Mouse (Mus musculus) liver, embryonic 13.5 days (tissue): ENCODE measurements around the gene Pkd2l1. TPM values are rescaled to one million over a fixed set of nuclear protein-coding genes. Genes with fewer than 3 reads are reported as not detected.

ENCODE experiments used
- ATAC-seq: fragments of 200-750 bp; cut with Nextera tagmentation; 2 replicates; pipeline ENCODE4 v1.8.0; 2017; ENCODE audit warnings: low read depth, mild to moderate bottlenecking, moderate number of reproducible peaks, moderate library complexity
- DNase-seq: peaks from one replicate; pipeline ENCODE4 v3.0.0; 2022
- H3K27ac ChIP-seq: fragments of 300-500 bp; sonication (generic); 2 replicates; pipeline ENCODE4 v1.5.1; 2015; ENCODE audit warnings: moderate library complexity, mild to moderate bottlenecking, inconsistent platforms
- H3K27me3 ChIP-seq: fragments of 300-500 bp; sonication (generic); 2 replicates; pipeline ENCODE4 v1.6.1; 2015; ENCODE audit warnings: mild to moderate bottlenecking, inconsistent platforms
- H3K36me3 ChIP-seq: fragments of 300-500 bp; sonication (generic); 2 replicates; pipeline ENCODE4 v1.6.1; 2015; ENCODE audit warnings: mild to moderate bottlenecking, inconsistent platforms
- H3K4me1 ChIP-seq: fragments of 300-500 bp; sonication (generic); replicated peaks from 2 replicates; pipeline ENCODE4 v1.6.1; 2015; ENCODE audit warnings: inconsistent platforms
- H3K4me2 ChIP-seq: fragments of 300-500 bp; sonication (generic); 2 replicates; pipeline ENCODE4 v1.6.1; 2015; ENCODE audit warnings: inconsistent platforms, mild to moderate bottlenecking, moderate library complexity
- H3K4me3 ChIP-seq: fragments of 300-500 bp; sonication (generic); replicated peaks from 2 replicates; pipeline ENCODE4 v1.5.1; 2015; ENCODE audit warnings: mild to moderate bottlenecking, inconsistent platforms
- H3K9ac ChIP-seq: fragments of 300-500 bp; sonication (generic); 2 replicates; pipeline ENCODE4 v1.6.1; 2015; ENCODE audit warnings: mild to moderate bottlenecking, inconsistent platforms
- H3K9me3 ChIP-seq: fragments of 300-500 bp; sonication (generic); replicated peaks from 2 replicates; pipeline ENCODE4 v1.6.1; 2016; ENCODE audit warnings: inconsistent platforms
- WGBS: fragments of 180-500 bp; shearing (Covaris S2); methylation state at CpG from one replicate; pipeline ENCODE4 v1.1.7; 2015; ENCODE audit not compliant: insufficient replicate concordance; 5-methylcytosine and 5-hydroxymethylcytosine counted together
- polyA plus RNA-seq: library from polyadenylated mRNA; unstranded; fragments of >200 nt; fragmentation: Nextera tagmentation; extraction: Ambion mirVana; gene quantifications from 2 replicates; pipeline ENCODE4 v1.2.1, GENCODE M21; 2015

Gene Pkd2l1
- not detected in 2 replicates for polyA plus RNA-seq

DNA sequence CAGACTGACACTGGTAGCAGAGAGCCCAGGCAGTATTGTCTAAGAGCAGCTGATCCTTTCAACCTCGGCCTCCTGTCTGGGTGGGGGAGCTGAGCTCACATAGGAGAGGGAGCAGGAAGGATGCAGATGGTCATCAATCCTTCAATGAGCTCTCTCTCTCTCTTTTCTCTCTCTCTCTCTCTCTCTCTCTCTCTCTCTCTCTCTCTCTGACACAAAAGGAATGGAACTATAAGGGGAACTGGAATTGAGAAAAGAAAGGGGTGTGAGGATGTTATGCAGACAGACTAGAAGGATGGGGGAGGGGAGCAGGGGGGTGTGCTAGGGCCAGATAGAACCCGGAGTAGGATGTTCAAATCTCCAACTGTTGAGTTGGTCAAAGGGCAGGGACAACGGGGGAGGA, at the start of gene Pkd2l1:
Pkd2l1 (minus strand) TSS at position 101 of the 400 bp plus-strand sequence.
- Histone ChIP-seq H3K27ac (no peak within 1 kb of the TSS), H3K9me3 (no peaks in the 10 kb centered on the region), H3K4me2 (no peak within 1 kb of the TSS), H3K27me3 (peaks cover 12% of the 10 kb centered on the region; the same call in 1 of the 2 replicates), H3K4me1 (peaks cover 7% of the 10 kb centered on the region; the same call in 1 of the 2 replicates), H3K4me3 (no peak within 1 kb of the TSS), H3K36me3 (no peaks in the 10 kb centered on the region), H3K9ac (no peak within 1 kb of the TSS)
- DNase-seq (no peak), ATAC-seq (no peak)
- whole genome bisulfite sequencing: 13% methylated on average over 3 of the region's 3 CpGs

DNA sequence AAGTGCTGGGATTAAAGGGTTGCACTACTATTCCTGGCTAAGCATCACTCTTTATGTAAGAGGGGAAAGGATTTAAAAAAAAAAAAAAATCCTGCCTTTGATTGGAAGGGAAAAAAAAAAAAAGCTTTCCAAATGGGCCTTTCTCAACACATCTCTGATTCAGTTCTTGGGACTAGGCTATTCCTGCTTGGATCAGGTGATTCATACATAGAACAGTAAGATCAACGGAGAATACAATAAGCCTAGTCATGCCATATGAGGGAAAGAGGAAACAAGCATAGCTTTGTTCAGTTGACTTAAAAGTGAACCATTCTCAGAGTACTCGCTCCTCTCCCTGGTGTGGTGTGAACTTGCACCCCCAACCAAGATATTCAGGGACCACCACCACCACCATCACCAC, 46.7 kb upstream of the Pkd2l1 start:
- no peaks in the 10 kb centered on the region for H3K4me1 ChIP-seq
- H3K27me3 ChIP-seq: peaks cover 14% of the 10 kb centered on the region
- 58% methylated on average over 2 of the region's 2 CpGs for WGBS
- H3K9me3 ChIP-seq: no peaks in the 10 kb centered on the region
- no peak overlapping the region for H3K4me3 ChIP-seq
- ATAC-seq (no peak), DNase-seq (no peak)
- no peak overlapping the region for H3K9ac ChIP-seq
- H3K27ac ChIP-seq: no peak overlapping the region
- no peak overlapping the region for H3K4me2 ChIP-seq
- no peaks in the 10 kb centered on the region for H3K36me3 ChIP-seq

DNA sequence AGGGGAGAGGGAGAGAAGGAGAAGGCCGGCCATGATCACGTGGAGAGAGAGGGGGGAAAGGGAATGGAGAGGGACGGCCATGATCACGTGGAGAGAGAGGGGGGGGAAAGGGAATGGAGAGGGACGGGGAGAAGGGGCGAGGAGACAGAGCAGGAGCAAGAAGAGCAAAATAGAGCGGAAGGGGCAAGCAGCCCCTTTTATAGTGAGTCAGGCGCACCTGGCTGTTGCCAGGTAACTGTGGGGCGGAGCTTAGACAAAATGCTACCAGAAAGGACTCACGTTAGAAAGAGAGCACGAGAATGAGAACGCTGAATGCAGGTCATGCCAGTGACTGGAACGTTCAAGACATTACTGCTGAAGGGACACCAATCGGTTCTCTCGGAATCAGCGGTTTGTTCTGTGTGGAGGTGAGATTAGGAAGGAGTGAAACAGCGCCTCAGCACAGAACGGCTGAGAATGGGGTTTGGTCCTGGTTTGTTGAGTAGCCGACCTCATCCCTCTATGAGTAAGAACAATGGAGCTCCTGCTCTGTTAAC, 45.3 kb upstream of the Pkd2l1 start:
- Histone ChIP-seq H3K4me2 (peak overlapping the region; percentile 30), H3K27me3 (peaks cover 14% of the 10 kb centered on the region), H3K9me3 (no peaks in the 10 kb centered on the region), H3K27ac (no peak overlapping the region), H3K36me3 (no peaks in the 10 kb centered on the region), H3K4me1 (no peaks in the 10 kb centered on the region), H3K9ac (no peak overlapping the region), H3K4me3 (no peak overlapping the region)
- ATAC-seq (no peak), DNase-seq (no peak)
- 11% methylated on average over 19 of the region's 19 CpGs for WGBS

DNA sequence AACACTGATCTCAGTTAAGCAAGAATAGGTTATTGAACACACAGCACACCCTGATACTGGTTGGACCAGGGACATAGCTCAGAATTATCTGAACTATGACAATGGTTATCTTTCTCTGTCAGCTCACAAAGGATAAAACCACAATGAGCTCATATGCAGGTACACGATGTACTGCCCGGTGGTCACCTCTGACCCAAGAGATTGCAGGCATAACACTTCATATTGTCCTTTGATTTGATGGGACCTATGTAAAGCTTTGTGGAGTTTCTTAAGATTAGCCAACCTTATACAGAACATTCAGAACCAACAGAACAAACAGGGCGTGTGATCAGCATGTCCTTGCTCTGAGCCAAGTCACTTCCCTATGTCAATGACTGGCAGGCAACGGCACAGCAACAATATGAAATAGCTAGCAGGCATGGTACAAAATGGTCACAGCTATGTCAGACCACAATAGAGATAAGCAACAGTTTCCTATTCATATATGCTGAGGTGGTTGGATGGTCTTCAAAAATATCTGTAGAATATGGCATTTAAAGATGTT, 39.4 kb upstream of the Pkd2l1 start:
- Histone ChIP-seq H3K9ac (no peak overlapping the region), H3K4me1 (no peaks in the 10 kb centered on the region)

DNA sequence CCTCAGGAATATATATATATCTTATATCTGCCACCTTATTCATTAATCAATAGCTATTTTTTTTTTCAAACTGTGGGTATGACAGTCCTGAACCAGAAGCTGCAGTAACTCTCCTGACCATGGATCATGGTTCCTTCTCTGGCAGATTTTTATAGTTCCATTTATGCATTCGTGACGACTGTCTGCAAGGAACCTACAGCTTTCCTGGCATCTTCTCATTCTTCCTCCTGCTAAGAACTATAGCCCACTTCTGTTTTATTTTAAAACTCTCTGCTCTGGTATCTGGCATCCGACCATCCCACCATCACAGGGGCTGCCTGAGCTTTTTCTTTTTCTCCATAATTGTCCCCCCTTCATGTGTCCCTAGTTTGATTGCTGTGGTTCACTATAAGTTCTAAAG, 38.0 kb upstream of the Pkd2l1 start:
- ATAC-seq (no peak), DNase-seq (no peak)
- 56% methylated on average over 3 of the region's 3 CpGs for WGBS
- Histone ChIP-seq H3K9me3 (no peaks in the 10 kb centered on the region), H3K4me3 (no peak overlapping the region), H3K9ac (no peak overlapping the region), H3K4me1 (no peaks in the 10 kb centered on the region), H3K36me3 (no peaks in the 10 kb centered on the region), H3K27me3 (peaks cover 24% of the 10 kb centered on the region), H3K4me2 (no peak overlapping the region), H3K27ac (no peak overlapping the region)

More for the DNA sequence above, 39.4 kb upstream of the Pkd2l1 start:
- H3K36me3 ChIP-seq: no peaks in the 10 kb centered on the region
- WGBS: 18% methylated on average over 4 of the region's 4 CpGs
- H3K4me3 ChIP-seq: no peak overlapping the region
- H3K9me3 ChIP-seq: no peaks in the 10 kb centered on the region
- H3K27ac ChIP-seq: no peak overlapping the region
- H3K27me3 ChIP-seq: peaks cover 24% of the 10 kb centered on the region
- H3K4me2 ChIP-seq: no peak overlapping the region
- DNase-seq (no peak), ATAC-seq (no peak)

DNA sequence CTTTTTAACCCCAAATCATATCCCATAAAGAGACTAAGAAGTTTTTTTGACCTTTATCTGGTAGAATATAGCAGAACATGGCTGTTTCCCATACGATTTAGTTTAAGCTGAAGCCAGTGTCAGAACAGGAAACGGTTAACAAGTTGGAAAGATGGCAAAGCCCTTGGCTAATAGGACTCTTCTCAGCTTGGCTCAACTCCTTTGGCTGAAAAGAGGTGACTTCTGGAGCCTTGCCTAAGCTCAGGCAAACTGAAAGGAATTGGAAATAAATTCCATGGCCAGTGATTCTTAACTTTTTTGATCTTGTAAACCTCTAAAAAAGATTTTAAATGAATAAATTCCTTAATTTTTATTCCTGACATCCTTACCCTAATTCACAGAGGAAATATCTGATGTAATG, 37.5 kb upstream of the Pkd2l1 start:
- Histone ChIP-seq H3K9me3 (no peaks in the 10 kb centered on the region), H3K9ac (no peak overlapping the region), H3K4me3 (no peak overlapping the region), H3K4me2 (no peak overlapping the region), H3K27ac (no peak overlapping the region), H3K27me3 (peaks cover 28% of the 10 kb centered on the region), H3K4me1 (no peaks in the 10 kb centered on the region), H3K36me3 (no peaks in the 10 kb centered on the region)
- ATAC-seq: no peak
- 61% methylated on average over 2 of the region's 2 CpGs for WGBS
- no peak for DNase-seq

DNA sequence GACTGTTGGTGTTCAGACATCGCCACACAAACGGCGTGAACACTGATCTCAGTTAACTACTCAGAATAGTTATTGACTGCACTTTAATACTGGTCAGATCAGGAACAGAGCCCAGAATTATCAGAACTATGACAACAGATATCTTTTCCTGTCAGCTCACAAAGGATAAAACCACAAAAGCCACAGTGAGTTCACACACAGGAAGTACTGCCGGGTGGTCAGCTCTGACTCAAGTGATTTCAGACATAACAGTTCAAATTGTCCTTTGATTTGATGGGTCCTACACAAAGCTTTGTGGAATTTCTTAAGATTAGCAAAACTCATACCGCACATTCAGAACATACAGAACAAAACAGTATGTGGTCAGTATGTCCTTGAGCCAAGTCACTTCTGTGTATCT, 33.5 kb upstream of the Pkd2l1 start:
- Histone ChIP-seq H3K9me3 (no peaks in the 10 kb centered on the region), H3K4me2 (no peak overlapping the region), H3K9ac (no peak overlapping the region), H3K4me3 (no peak overlapping the region), H3K27me3 (peaks cover 25% of the 10 kb centered on the region), H3K4me1 (no peaks in the 10 kb centered on the region), H3K36me3 (no peaks in the 10 kb centered on the region), H3K27ac (no peak overlapping the region)
- WGBS: 12% methylated on average over 5 of the region's 5 CpGs
- ATAC-seq (no peak), DNase-seq (no peak)

DNA sequence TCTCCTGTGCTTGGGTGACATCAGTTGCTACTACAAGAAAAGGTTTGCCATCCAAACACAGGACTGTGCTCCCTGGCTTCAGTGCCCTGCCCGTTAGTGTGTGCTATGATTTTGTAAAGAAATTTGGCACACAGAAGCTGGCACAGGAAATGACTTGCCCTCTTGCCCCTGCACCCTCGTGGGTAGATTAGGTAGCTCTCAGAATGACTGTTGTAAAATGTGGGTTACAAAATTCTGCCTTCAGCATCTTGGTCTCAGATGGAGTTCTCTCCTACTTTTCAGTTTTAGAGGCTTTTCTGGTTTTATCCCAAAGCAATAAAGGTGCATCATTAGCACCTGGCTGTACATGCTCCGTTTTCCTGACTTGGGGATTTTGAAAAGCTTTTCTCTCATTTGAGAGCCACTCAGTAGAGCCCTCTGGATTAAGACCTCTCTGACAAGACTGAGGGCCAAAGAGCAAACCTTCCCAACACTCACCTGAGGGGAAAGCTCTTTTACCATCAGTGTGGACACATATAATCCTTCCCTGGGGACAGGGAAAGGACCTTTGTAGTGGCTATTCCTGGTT, 25.8 kb upstream of the Pkd2l1 start:
- DNase-seq (no peak), ATAC-seq (no peak)
- Histone ChIP-seq H3K4me2 (no peak overlapping the region), H3K9me3 (no peaks in the 10 kb centered on the region), H3K9ac (no peak overlapping the region), H3K36me3 (no peaks in the 10 kb centered on the region), H3K4me3 (no peak overlapping the region), H3K27me3 (peaks cover 19% of the 10 kb centered on the region), H3K4me1 (no peaks in the 10 kb centered on the region), H3K27ac (no peak overlapping the region)
- WGBS: 39% methylated on average over 3 of the region's 3 CpGs

DNA sequence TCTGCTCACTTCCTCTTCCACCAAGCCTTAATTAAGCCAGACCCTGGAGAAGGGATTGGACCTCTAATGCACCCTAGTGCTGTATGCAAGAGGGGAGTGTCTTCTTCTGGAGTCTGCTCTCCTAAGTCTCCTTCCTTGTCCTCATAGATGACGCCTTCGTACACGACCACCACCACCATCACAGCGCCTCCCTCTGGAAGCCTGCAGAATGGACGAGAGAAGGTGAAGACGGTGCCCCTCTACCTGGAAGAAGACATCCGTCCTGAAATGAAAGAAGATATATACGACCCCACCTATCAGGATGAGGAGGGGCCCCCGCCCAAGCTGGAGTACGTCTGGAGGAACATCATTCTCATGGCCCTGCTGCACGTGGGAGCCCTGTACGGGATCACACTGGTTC, 23.0 kb upstream of the Pkd2l1 start:
- Histone ChIP-seq H3K9me3 (no peaks in the 10 kb centered on the region), H3K27ac (no peak overlapping the region), H3K4me2 (no peak overlapping the region), H3K27me3 (peaks cover 25% of the 10 kb centered on the region), H3K4me3 (no peak overlapping the region), H3K9ac (no peak overlapping the region), H3K36me3 (no peaks in the 10 kb centered on the region), H3K4me1 (no peaks in the 10 kb centered on the region)
- DNase-seq: no peak
- 56% methylated on average over 12 of the region's 12 CpGs for WGBS
- ATAC-seq: no peak

DNA sequence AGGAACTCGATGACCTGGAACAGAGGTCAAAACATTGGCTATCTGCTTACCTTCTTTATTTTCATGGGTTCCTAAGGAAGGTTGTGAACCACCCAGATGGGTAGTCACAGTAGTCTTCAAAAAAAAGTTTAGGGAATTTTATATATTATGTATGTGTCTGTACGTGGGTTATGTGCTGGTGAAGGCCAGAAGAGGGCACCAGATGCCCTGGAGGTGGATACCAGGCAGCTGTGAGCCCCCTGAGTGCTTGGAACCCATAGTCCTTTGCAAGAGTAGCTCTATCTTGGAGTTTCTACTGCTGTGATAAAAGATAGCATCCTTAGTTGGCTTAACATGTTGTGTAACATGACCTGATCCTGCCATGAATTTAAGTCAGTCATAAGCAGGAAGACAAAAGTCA, 14.8 kb upstream of the Pkd2l1 start:
- Histone ChIP-seq H3K4me3 (no peak overlapping the region), H3K4me1 (no peaks in the 10 kb centered on the region), H3K27ac (no peak overlapping the region), H3K27me3 (peaks cover 15% of the 10 kb centered on the region), H3K9me3 (no peaks in the 10 kb centered on the region), H3K4me2 (no peak overlapping the region), H3K9ac (no peak overlapping the region), H3K36me3 (no peaks in the 10 kb centered on the region)
- ATAC-seq (no peak), DNase-seq (no peak)
- WGBS: 30% methylated on average over 2 of the region's 2 CpGs

DNA sequence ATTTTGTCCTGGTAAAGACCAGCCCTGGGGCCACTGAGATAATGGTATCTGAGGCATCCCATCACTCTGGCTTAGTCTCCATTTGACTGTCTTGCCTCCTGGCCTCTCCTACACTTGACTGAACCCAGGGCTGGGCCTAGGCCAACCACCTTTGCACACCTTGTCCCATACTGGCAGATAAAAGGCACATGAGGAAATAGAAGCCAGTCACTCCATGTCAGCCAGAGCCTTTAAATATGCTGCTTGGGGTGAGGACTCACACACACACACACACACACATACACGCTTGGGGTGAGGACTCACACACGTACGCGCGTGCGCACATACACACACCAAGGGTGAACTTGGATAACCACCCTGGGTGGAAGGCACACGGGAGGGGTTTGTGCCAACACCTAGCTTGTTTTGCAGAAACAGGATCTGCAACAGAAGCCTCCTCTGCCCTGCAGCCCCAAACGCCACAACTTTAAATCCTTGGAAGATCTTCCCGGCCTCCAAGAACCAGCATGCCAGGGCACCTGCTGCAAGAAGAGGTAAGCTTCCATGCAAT, 10.8 kb upstream of the Pkd2l1 start, which contains the start of gene Scd3:
Scd3 (plus strand) TSS at position 255 of the 550 bp plus-strand sequence.
- H3K4me3 ChIP-seq: no peak within 1 kb of the TSS
- no peak within 1 kb of the TSS for H3K4me2 ChIP-seq
- H3K27ac ChIP-seq: no peak within 1 kb of the TSS
- no peak for ATAC-seq
- DNase-seq: no peak
- 78% methylated on average over 9 of the region's 9 CpGs for WGBS
- H3K9me3 ChIP-seq: no peaks in the 10 kb centered on the region
- no peak within 1 kb of the TSS for H3K9ac ChIP-seq
- H3K36me3 ChIP-seq: no peaks in the 10 kb centered on the region
- H3K27me3 ChIP-seq: peaks cover under 1% of the 10 kb centered on the region; the same call in 1 of the 2 replicates
- peaks cover 2% of the 10 kb centered on the region; the same call in 1 of the 2 replicates for H3K4me1 ChIP-seq
